Mouse (Mus musculus): ENCODE data around the gene Enthd1.
"Not testable (repeated sequence)": the region's sequence is repeated elsewhere in the genome, so short reads cannot be mapped to it uniquely, and the experiment has no call there.

The Enthd1 gene

GRCm38 (mm10) chr15:80538075-80538474, 26.9 kb downstream of the Enthd1 start:
- no peak for DNase-seq (ENCODE audit: low spot score)

- no peak for DNase-seq (ENCODE audit: low spot score)
Observed at GRCm38 (mm10) chr15:80536051-80536450, 28.9 kb downstream of the Enthd1 start.

GRCm38 (mm10) chr15:80533274-80533673, 31.7 kb downstream of the Enthd1 start:
- no peak for DNase-seq (ENCODE audit: low spot score)

- no peak for DNase-seq (ENCODE audit: low spot score)
Observed at GRCm38 (mm10) chr15:80532281-80533072, 32.5 kb downstream of the Enthd1 start.

GRCm38 (mm10) chr15:80531026-80531425, 33.9 kb downstream of the Enthd1 start:
- no peak for DNase-seq (ENCODE audit: low spot score)

DNA sequence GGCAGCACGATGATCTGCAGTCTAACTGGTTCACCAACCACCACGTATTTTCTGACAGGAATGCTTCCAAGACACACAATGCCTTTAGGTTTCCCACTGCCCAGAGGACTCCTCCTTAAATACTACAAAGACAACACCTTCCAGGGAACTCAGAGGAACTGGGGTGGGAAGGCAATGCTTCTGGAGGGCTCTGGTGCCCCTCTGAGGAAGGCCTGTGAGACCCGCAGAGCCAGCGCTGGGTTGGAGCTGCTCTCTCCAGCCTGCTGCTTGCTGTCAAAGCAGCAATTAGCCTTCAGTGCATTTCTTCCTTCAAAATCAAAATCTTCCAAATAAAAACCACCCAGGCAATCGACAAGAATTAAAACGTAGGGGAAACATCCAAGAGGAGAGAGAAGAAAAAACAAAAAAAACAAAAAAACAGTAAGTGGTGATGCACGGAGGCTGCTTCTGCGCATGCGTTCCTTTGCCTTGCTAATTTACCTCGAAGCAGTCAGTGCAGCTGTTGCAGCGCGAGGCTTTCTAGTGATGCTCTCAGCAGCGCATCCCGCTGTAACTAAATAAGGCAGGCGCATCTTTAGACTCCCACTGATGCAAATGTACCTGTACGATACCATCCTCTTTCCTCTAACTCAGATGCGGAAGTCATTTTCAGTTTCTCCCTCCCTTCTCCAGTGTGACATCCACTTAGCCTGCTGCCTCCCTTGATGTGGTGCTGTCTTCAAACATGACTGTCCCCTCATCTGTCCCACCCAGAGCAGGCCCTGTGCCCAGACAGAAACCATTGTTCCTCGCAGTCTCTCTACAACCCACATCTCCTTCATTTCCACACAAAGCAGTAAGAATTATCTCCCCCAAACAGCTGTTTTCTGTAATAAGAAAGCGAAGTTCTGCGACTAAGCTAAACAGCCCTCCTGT, 34.7 kb downstream of the Enthd1 start:
- no peak for DNase-seq (ENCODE audit: low spot score)

DNA sequence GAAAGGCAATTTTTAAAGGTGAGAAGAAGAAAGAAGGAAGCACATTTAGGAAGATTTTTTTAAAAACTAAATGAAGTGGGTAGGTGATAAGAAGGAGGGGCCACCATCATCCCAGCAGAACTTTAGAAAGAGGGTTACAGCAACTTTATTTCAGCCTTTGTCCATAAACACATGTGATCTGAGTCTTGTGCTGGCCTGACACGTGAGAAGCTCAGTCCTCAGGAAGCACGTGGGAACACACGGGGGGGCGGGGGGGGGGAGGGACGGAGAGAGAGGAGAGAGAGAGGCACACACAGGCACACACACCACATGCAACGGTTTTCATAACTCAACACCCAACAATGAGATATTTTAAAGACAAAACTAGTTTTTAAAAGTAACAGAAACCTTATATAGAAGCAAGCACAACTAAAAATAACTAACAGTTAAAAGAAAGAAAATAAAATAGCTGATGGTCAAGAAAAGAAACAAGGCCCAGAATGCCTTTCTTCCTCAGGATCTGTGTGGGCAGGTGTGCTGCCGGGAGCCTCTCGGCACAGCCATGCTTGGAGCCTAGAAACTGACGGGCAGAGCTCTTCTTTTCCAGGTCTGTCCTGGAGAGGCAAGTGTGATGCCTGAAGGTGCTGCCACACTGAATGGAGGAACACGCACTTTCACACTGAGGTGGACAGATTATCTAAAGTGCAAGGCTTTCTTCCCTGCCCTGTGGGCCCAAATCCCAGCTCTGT, 43.1 kb downstream of the Enthd1 start:
- no peak for DNase-seq (ENCODE audit: low spot score)

DNA sequence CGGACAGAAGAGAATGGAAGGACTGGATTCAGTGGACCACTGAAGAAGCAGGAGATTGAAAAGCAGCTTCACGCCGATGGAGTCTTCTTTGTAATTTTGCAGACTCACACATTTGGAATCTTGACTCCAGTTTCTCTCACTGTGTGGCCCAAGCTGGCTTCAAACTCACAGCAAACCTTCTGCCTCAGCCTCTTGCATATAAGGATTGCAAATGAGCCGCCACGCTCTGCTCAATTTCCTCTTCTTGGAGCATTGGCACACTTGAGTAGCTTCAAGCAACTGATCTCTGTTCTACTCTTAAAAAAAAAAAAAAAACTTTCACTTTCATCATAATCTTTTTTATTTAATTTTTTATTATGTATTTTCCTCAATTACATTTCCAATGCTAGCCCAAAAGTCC, 45.0 kb downstream of the Enthd1 start:
- no peak for DNase-seq (ENCODE audit: low spot score)

DNA sequence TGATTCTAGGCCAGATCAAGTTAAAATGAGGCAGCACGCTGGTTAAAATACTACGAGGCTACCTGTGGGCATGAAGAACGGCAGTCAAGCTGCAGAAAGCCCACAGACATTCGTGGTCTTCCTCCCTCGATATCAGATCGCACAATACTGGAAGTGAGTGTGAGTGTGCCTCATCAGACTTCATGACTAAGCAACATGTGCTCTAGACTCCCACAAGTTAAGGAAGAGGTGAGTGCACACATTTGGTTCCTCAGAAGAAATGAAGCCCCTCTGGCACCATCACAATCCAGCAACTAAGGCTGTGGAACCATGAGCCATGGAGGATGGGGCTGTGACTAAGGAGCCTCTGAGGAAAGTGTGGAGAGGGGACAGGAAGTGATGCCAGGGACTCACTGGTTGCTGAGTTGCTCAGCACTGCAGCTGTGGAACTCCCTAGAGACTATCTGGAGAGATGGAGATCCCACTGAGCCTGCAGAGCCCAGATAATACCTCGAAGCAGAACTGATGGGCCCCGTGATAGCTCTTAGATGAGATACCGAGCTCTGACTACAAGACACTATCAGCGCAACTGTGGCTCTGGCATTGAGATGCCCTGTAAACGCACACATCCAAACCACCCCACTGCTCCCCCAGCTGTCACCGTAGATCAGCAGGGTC, 46.3 kb downstream of the Enthd1 start:
- DNase-seq (ENCODE audit: low spot score): no peak

DNA sequence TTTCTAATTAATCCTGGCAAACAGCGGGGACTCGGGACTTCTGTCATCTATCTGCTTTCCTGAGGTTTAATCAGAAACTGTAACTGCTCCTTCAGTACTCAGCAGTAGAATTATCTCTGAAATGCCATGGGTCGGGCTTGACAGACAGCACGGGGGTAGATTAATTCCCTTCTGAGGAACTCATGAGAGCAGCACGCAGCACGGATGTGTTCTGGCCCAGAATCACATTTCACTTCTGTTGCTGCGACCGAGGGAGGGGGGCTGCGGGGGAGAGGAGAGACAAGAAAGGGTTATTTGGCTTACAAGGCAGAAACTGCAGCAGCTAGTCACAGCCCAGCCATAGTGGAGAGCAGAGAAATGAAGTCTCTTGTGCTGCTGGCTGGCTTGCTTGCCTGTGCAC, 47.0 kb downstream of the Enthd1 start:
- DNase-seq (ENCODE audit: low spot score): no peak

DNA sequence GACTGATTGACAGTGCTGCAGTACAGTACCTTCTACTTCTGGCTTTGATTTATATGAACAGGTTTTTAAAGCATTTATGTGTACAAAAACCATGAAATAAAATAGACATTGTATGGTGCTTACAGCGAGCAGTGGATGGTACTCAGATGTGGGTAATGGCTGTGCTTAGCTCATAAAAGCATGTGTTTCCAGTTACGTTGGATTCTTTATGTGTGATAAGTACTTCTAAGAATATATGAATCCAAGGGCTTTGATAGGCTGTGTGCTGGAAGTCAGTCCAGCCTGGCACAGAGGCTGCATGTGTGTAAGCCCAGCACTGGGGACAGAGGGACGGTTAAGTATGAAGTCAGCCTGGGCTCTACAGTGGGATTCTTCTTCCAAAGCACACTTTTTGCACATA, 48.4 kb downstream of the Enthd1 start:
- no peak for DNase-seq (ENCODE audit: low spot score)

GRCm38 (mm10) chr15:80505086-80505485, 59.9 kb downstream of the Enthd1 start:
- DNase-seq (ENCODE audit: low spot score): no peak

- not testable (repeated sequence) for DNase-seq (ENCODE audit: low spot score)
Observed at GRCm38 (mm10) chr15:80503155-80503554, 61.8 kb downstream of the Enthd1 start.

- no peak for DNase-seq (ENCODE audit: low spot score)
Observed at GRCm38 (mm10) chr15:80502741-80503140, 62.2 kb downstream of the Enthd1 start.

DNA sequence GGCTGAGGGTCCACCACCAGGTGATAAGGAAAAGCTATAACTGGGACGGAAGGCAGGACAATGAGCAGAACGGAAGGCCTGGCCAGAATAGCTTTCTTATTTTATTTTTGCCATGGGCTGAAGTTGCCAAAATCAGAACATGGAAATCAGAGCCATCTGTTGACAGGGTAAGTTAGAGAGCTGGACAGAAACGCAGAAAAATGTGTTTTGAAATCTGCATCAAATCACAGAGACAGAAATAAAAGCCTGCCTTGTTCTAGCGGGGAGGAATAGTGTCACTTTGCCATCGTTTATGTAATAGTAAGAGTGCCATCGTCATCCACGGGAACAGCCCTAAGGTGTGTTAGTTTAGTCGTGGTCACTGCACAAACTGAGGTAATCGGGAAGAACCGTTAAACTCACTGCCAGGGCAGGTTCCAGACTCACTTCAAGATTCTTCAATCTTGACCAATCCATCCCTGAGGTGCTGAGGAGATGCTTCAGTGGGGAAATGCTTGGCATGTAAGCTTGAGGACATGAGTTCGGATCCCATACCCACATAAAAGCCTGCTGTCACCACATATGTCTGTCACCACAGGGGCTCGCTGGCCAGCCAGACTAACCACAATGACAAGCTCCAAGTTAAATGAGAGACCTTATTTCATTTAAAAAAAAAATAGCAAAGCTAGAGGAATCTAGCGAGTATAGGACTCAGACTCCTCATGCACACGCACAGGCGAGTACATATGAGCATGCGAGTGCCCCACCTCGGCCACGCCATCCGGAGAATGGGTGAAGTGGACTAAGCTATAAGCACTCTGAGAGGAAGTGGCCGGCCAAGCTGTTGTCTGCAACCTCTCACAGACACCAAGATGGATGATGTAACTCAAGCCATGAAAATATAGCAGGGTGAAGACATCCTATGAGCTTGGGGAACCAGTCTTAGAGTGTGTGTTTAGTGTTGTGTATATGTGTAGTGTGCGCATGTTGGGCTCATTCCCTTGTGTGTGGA, 63.6 kb downstream of the Enthd1 start:
- DNase-seq (ENCODE audit: low spot score): no peak

DNA sequence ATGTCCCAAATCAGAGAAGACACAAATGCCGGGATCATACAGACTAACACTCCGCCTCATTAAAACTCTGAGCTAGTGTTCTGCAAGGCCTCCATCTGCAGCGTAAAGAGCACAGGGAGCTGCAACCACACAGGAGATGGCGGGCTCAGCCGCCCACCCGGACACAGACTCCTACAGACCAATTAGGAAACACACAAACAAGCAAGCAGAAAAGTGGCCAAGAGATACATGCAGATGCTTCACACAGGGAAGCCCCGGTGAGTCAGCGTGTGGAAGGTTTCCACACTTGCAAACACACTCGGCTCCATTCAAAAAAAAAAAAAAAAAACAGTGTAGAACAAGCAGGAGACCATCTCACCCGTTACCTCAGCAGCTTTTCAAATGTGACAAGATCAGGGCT, 64.5 kb downstream of the Enthd1 start:
- no peak for DNase-seq (ENCODE audit: low spot score)

GRCm38 (mm10) chr15:80497733-80498132, 67.2 kb downstream of the Enthd1 start:
- DNase-seq (ENCODE audit: low spot score): not testable (repeated sequence)

- no peak for DNase-seq (ENCODE audit: low spot score)
Observed at GRCm38 (mm10) chr15:80491505-80491904, 73.5 kb downstream of the Enthd1 start.

- no peak for DNase-seq (ENCODE audit: low spot score)
Observed at GRCm38 (mm10) chr15:80490151-80490550, 74.8 kb downstream of the Enthd1 start.

- DNase-seq (ENCODE audit: low spot score): no peak
Observed at GRCm38 (mm10) chr15:80488658-80489057, 76.3 kb downstream of the Enthd1 start.

- DNase-seq (ENCODE audit: low spot score): no peak
Observed at GRCm38 (mm10) chr15:80485601-80486000, 79.4 kb downstream of the Enthd1 start.

All from ovary, adult 18-20 months (tissue).